Mouse (Mus musculus): ENCODE measurements around the gene Sec22c.

Sec22c gene

GRCm38 (mm10) chr9:121647026-121647425 is 58.3 kb downstream of the Sec22c start:
- no peak for DNase-seq (ENCODE audit: low spot score)

DNA sequence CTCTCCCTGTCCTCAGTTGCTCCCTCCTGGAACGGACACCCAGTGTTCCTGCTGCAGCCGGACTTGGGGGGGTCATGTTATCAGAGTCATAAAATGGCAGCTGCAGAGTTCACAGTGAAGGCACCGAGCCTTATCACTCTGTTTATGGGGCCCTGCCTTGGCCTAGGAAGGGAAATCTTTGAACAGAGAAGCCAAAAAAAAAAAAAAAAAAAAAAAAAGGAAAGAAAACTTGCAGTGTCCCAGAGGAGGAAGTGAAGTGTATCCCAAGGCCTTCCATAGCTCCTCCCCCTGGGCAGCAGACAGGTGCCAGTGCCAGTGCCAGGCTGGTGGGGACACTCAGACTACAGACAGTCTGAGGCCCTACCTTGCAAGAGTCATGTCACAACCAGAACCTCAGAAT is 60.4 kb downstream of the Sec22c start:
- no peak for DNase-seq (ENCODE audit: low spot score)

DNA sequence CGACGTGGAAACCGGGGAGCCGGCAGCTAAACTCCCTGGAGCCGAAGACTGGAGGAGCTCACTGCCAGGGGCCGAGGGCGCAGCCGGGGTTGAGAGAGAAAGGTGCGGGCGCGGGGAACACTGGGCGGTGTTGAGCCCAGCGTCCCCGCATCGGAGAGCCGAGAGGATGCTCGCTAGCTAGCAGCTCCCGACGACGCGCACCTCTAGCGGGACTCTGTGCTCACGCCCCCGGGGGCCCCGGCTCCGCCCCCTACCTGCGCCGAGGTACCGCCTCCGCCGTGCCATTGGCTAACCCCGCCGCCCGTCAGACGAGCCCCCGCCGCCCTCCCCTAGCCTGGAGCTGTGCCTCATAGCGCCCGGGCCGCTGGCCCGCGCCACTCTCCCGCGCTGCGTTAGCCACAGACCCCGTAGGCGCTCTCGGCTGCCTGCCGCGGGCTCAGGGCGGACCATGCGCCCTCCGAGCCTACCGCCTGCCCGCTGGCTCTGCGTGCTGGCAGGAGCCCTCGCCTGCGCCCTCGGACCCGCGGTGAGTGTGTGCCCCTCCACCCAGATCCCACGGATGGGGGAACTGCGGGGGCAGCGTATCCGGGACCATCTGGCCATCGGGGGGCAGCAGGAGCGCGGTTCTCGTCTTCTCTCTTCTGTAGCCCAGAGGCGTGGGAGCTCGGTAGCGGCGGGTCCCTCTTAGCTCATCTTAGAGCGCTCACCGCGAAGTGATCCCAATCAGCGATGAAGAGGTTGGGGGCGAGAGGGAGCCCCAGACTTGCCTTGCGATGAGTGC is 62.7 kb downstream of the Sec22c start, which contains the start of gene Vipr1:
Gene Vipr1, plus strand, starts transcription at position 316 of the 781 bp plus-strand sequence.
- peak; percentile 79 for DNase-seq (ENCODE audit: low spot score)

GRCm38 (mm10) chr9:121642001-121642400 is 63.3 kb downstream of the Sec22c start, which contains the start of gene Lyzl4:
Gene Lyzl4, minus strand, starts transcription at chr9:121642096.
- peak; percentile 70 for DNase-seq (ENCODE audit: low spot score)

- DNase-seq (ENCODE audit: low spot score): no peak
Observed at GRCm38 (mm10) chr9:121641235-121641915, 63.9 kb downstream of the Sec22c start.

DNA sequence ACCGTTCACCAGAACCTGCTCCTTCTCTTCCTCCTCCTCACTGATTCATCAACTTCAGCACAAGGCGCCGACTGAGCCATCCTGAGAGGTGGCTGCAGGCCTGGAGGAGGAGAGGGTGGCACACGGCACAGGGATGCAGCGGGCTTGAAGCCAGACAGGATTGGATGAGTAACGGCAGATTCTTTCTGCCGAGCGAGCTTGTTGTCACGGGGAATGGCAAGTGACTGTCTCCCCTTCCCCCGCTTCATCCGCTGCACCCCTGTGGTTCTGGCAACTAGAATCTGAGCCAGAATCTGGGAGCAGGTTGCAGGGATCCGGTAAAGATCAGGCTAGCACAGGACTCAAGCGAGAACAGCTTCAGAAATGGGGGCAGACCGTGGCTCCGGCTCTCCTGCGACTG is 65.5 kb downstream of the Sec22c start:
- no peak for DNase-seq (ENCODE audit: low spot score)

DNA sequence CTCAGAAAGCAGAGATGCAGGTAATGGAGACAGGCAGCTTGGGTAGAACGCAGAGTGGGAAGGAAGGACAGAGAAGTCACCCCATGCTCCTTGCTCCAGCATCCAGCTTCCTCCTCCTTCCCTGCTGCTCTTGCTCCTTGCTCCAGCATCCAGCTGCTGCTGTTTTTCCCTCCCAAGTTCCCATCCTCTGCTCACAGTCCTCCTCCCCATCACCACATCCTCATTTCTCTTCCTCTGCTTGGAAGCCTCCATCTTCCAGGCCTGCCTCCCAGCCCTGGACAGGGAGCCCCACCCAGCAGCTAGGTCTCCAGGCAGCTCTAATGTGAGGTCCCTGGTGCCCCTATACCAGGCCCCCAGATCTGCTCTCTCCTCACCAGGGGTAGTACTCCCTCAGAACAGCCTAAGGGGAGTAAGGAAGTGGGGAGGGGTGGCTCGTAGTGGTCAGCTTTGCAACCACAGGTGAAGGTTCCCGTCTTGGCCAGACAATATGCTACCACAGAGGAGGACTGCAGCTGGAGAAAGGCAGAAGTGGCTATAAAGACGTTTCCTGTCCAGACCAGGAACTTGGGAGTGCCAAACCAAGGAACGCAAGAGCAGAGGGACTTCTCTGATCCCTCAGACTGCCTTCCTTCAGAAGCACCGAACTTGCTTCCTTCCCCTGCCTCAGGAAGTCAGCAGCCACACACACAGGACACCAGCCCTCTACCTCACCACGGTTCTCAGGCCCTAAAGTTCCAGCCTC is 69.3 kb downstream of the Sec22c start:
- no peak for DNase-seq (ENCODE audit: low spot score)

DNA sequence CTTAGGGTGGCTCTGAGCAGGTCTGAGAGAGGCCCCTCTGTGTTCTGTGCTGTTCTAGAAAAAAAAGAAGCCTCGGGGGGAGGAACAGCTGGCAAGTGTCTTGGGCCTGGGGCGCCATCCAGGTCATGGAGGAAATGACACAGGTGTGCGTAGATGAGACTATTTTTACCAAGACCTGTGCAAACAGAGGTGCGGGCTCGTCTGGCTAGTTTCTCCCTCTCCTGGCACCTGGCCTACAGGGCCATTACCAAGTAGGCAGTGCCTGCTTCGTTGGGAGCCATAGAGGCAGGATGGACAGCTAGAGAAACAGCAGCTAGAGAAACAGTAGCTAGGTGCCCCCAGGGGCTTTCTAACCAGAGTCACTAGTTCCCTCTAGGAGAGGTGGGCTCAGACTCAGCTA is 72.0 kb downstream of the Sec22c start:
- no peak for DNase-seq (ENCODE audit: low spot score)

- no peak for DNase-seq (ENCODE audit: low spot score)
Observed at GRCm38 (mm10) chr9:121632891-121633290, 72.4 kb downstream of the Sec22c start.

- no peak for DNase-seq (ENCODE audit: low spot score)
Observed at GRCm38 (mm10) chr9:121631946-121632345, 73.3 kb downstream of the Sec22c start.

GRCm38 (mm10) chr9:121630627-121631026 is 74.7 kb downstream of the Sec22c start:
- DNase-seq (ENCODE audit: low spot score): no peak
